Mouse (Mus musculus): ENCODE data around the gene Trp53i11. TPM values are rescaled to one million over a fixed set of nuclear protein-coding genes. Genes with fewer than 3 reads are reported as not detected.
A peak's percentile ranks its signal among the peaks of the same experiment; 100 is the strongest.

Gene Trp53i11
- 142 and 172 TPM in 2 replicates for polyA plus RNA-seq (2016; fragmentation: Nextera tagmentation; extraction: Ambion mirVana)

- H3K9ac ChIP-seq (replicated peaks) = peak within 1 kb of the TSS; percentile 98
- H3K4me3 ChIP-seq = peak within 1 kb of the TSS; percentile 94
- WGBS = under 1% methylated on average over 68 of the region's 69 CpGs
- peak within 1 kb of the TSS; percentile 94 for H3K27ac ChIP-seq (replicated peaks)
- no peaks in the 10 kb centered on the region for H3K9me3 ChIP-seq
- H3K4me2 ChIP-seq (replicated peaks) = peak within 1 kb of the TSS; percentile 78
- peak; percentile 88 for ATAC-seq (ENCODE audit: low FRiP score, low read depth)
- peaks cover 31% of the 10 kb centered on the region for H3K27me3 ChIP-seq
- no peaks in the 10 kb centered on the region for H3K36me3 ChIP-seq
- peaks cover 45% of the 10 kb centered on the region for H3K4me1 ChIP-seq
Measured at GRCm38 (mm10) chr2:93187323-93187996, at the start of gene Trp53i11. Gene Trp53i11 (plus strand): TSS chr2:93187548.

- no peaks in the 10 kb centered on the region for H3K27me3 ChIP-seq
- H3K4me1 ChIP-seq = no peaks in the 10 kb centered on the region; the same call in 1 of the 2 replicates
- H3K4me3 ChIP-seq = no peak overlapping the region
- H3K4me2 ChIP-seq (replicated peaks) = no peak overlapping the region
- no peak overlapping the region for H3K27ac ChIP-seq (replicated peaks)
- ATAC-seq (ENCODE audit: low FRiP score, low read depth) = no peak
- H3K36me3 ChIP-seq = no peaks in the 10 kb centered on the region
- 93% methylated on average over 7 of the region's 7 CpGs for WGBS
- H3K9me3 ChIP-seq = no peaks in the 10 kb centered on the region
- no peak overlapping the region for H3K9ac ChIP-seq (replicated peaks)
Measured at GRCm38 (mm10) chr2:93139476-93139875, 47.9 kb upstream of the Trp53i11 start.

GRCm38 (mm10) chr2:93141329-93141728 lies 46.0 kb upstream of the Trp53i11 start:
- H3K9me3 ChIP-seq = no peaks in the 10 kb centered on the region
- 79% methylated on average over 3 of the region's 3 CpGs for WGBS
- ATAC-seq (ENCODE audit: low FRiP score, low read depth) = no peak
- no peaks in the 10 kb centered on the region for H3K36me3 ChIP-seq
- peaks cover 6% of the 10 kb centered on the region; the same call in 1 of the 2 replicates for H3K4me1 ChIP-seq
- H3K9ac ChIP-seq (replicated peaks) = no peak overlapping the region
- no peak overlapping the region for H3K4me3 ChIP-seq
- 0 out of 2 replicates have a peak overlapping the region, but pooled peaks have one; percentile 25 for H3K27ac ChIP-seq (replicated peaks)
- H3K4me2 ChIP-seq (replicated peaks) = no peak overlapping the region
- H3K27me3 ChIP-seq = no peaks in the 10 kb centered on the region

DNA sequence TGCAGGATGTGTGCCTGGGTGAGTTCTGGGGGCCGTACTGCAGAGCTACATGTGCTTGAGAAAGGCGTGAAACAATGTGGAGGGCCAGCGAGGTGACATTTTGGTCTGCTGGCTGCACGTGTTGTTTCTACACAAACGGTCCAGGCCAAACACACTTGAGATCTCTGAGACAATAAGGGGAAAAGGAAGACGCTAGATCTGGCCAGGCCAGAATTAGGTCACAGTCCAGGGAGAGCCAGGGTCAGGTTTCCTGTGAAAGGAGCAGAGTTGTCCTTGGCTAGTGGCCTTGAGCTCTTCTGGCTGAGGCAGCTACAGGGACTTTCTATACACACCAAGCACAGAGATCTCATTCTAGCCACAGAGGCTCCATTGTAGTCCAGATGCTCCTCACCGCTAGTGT lies 44.7 kb upstream of the Trp53i11 start:
- WGBS = 78% methylated on average over 7 of the region's 7 CpGs
- Histone ChIP-seq H3K4me2 (replicated peaks) (no peak overlapping the region), H3K4me3 (no peak overlapping the region), H3K9ac (replicated peaks) (no peak overlapping the region), H3K9me3 (no peaks in the 10 kb centered on the region), H3K27me3 (no peaks in the 10 kb centered on the region), H3K27ac (replicated peaks) (no peak overlapping the region), H3K36me3 (no peaks in the 10 kb centered on the region), H3K4me1 (peaks cover 7% of the 10 kb centered on the region; the same call in 1 of the 2 replicates)
- ATAC-seq (ENCODE audit: low FRiP score, low read depth) = no peak

DNA sequence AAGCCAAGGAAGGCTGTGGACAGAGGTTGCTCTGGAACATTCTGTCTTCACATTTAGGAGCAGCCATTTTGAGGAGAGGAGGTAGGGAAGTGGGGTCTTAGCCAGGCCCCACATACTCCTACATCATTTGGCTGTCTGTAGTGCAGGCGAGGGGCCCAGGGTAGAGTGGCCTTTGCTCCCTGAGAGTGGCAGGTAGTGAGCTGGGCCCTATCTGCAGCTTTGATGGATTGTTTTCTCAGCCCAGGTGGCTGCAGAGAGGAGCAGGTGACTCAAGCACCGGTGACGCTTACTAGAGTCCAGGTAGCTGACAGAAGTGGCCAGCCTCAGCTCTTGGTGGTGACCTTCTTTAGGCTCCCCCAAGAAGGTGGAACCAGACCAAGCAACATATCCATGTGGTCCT lies 43.2 kb upstream of the Trp53i11 start:
- 92% methylated on average over 3 of the region's 3 CpGs for WGBS
- ATAC-seq (ENCODE audit: low FRiP score, low read depth) = no peak
- Histone ChIP-seq H3K27me3 (no peaks in the 10 kb centered on the region), H3K9me3 (no peaks in the 10 kb centered on the region), H3K9ac (replicated peaks) (no peak overlapping the region), H3K36me3 (no peaks in the 10 kb centered on the region), H3K4me3 (no peak overlapping the region), H3K4me1 (peaks cover 7% of the 10 kb centered on the region; the same call in 1 of the 2 replicates), H3K4me2 (replicated peaks) (no peak overlapping the region), H3K27ac (replicated peaks) (no peak overlapping the region)

- H3K4me3 ChIP-seq = no peak overlapping the region
- no peaks in the 10 kb centered on the region for H3K27me3 ChIP-seq
- no peak for ATAC-seq (ENCODE audit: low FRiP score, low read depth)
- H3K36me3 ChIP-seq = no peaks in the 10 kb centered on the region
- no peak overlapping the region for H3K27ac ChIP-seq (replicated peaks)
- no peak overlapping the region for H3K4me2 ChIP-seq (replicated peaks)
- H3K9me3 ChIP-seq = no peaks in the 10 kb centered on the region
- peaks cover 11% of the 10 kb centered on the region for H3K4me1 ChIP-seq
- H3K9ac ChIP-seq (replicated peaks) = no peak overlapping the region
- 55% methylated on average over 2 of the region's 2 CpGs for WGBS
Measured at GRCm38 (mm10) chr2:93150009-93150408, 37.3 kb upstream of the Trp53i11 start.

DNA sequence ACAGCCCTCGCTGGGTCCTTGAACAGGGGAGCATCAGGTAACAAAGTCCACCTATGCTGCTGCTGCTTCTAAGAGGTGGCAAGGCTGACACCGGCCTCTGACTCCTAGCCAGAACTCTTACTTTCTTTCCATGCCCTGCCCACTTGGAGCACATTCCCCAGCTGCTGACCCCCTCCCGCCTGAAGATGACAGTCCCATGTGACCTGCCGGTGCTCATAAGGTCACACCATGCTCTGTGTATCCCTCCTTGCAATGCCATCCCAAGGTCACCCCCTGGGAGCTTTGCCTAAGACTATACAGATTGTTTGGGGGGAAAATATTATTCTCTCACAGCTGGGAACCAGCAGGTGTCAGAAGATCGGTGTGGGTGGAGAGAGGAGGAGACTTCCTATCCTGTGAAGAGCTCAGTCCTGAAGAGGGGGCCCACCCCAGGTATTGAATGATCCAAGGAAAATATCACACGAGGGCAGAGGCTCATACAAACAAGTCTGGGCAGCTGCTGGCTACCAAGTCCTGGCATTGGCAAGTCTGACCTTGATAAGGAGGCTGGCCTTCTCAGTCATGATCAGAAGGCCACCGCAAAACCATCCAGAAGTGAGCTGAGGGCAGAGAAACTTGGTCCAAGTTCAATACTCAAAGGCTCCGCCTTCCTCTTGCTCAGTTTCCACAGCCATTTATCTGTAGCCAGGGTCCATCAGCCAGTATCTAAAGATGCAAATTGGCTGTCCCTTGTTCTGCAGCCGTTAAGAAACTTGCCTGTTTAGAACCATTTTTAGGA lies 36.5 kb upstream of the Trp53i11 start:
- no peak overlapping the region for H3K9ac ChIP-seq (replicated peaks)
- H3K9me3 ChIP-seq = no peaks in the 10 kb centered on the region
- WGBS = 78% methylated on average over 9 of the region's 9 CpGs
- H3K4me2 ChIP-seq (replicated peaks) = no peak overlapping the region
- no peak for ATAC-seq (ENCODE audit: low FRiP score, low read depth)
- H3K4me1 ChIP-seq = peaks cover 10% of the 10 kb centered on the region
- no peak overlapping the region for H3K27ac ChIP-seq (replicated peaks)
- no peaks in the 10 kb centered on the region for H3K27me3 ChIP-seq
- H3K36me3 ChIP-seq = no peaks in the 10 kb centered on the region
- H3K4me3 ChIP-seq = no peak overlapping the region

- no peak overlapping the region for H3K4me2 ChIP-seq (replicated peaks)
- no peaks in the 10 kb centered on the region for H3K36me3 ChIP-seq
- no peak overlapping the region for H3K4me3 ChIP-seq
- H3K4me1 ChIP-seq = peaks cover 4% of the 10 kb centered on the region; the same call in 1 of the 2 replicates
- no peaks in the 10 kb centered on the region for H3K9me3 ChIP-seq
- no peak for ATAC-seq (ENCODE audit: low FRiP score, low read depth)
- H3K27me3 ChIP-seq = no peaks in the 10 kb centered on the region
- H3K9ac ChIP-seq (replicated peaks) = no peak overlapping the region
- 80% methylated on average over 6 of the region's 6 CpGs for WGBS
- no peak overlapping the region for H3K27ac ChIP-seq (replicated peaks)
Measured at GRCm38 (mm10) chr2:93152191-93152601, 35.2 kb upstream of the Trp53i11 start.

DNA sequence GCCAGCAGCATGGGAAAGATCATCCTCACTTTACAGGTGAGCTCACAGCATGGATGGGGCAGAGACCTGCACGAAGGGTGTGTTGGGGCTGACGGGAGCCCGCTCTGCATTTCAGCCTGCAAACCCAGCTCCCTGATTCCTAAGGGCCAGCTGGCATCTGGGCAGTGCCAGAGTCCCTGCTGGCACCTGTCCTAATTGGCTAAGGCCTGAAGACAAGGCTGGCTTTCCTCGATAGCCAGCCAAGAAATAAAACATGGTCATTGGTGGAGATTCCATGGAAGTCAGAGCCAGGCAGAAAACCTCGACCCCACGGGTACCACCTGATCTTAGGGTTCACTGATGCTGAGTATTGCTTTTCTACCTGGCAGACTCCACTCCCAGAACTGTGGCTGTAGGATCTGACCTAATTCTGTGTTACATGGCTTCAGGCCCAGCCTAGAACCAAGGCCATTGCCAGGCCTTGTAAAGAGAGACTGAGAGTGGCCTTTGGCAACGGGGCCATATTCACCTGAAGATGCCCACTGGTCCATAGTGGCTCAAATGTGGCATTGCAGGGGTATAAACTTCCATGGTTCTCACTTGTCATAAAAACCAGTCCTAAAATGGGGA lies 34.4 kb upstream of the Trp53i11 start:
- H3K4me1 ChIP-seq = peaks cover 4% of the 10 kb centered on the region; the same call in 1 of the 2 replicates
- H3K27ac ChIP-seq (replicated peaks) = no peak overlapping the region
- H3K27me3 ChIP-seq = no peaks in the 10 kb centered on the region
- H3K36me3 ChIP-seq = no peaks in the 10 kb centered on the region
- WGBS = 79% methylated on average over 7 of the region's 7 CpGs
- H3K4me3 ChIP-seq = no peak overlapping the region
- no peaks in the 10 kb centered on the region for H3K9me3 ChIP-seq
- H3K4me2 ChIP-seq (replicated peaks) = no peak overlapping the region
- no peak overlapping the region for H3K9ac ChIP-seq (replicated peaks)
- ATAC-seq (ENCODE audit: low FRiP score, low read depth) = no peak

GRCm38 (mm10) chr2:93153833-93154232 lies 33.5 kb upstream of the Trp53i11 start:
- Histone ChIP-seq H3K4me3 (no peak overlapping the region), H3K4me1 (peaks cover 4% of the 10 kb centered on the region; the same call in 1 of the 2 replicates), H3K27ac (replicated peaks) (no peak overlapping the region), H3K9me3 (no peaks in the 10 kb centered on the region), H3K4me2 (replicated peaks) (no peak overlapping the region), H3K9ac (replicated peaks) (no peak overlapping the region), H3K36me3 (no peaks in the 10 kb centered on the region), H3K27me3 (no peaks in the 10 kb centered on the region)
- WGBS = 93% methylated on average over 1 of the region's 1 CpGs
- no peak for ATAC-seq (ENCODE audit: low FRiP score, low read depth)

DNA sequence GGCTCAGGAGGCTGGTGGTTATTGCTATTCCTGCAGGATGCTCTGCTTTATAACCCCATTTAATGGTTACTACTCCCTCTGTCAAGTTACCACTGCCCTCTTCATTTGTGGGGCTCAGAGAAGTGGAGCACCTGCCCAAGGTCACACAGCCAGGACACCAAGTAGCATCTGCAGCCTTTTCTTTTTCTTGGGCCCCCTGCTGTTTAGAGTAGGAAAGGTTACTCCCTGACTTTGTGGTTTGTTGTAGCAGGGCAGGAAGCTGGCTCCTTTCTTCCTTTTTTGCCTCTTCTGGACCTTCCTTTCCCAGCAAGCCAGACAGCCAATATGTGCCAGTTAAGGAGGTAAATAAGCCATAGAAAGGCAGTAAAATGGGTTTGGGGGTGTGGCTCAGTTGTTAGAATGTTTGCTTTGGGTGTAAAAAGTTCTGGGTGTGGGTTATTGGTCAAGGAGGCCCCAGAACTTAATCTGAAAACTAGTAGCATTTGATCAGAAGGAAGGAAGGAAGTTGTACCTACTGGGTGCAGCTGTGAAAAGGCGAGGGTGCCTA lies 32.8 kb upstream of the Trp53i11 start:
- ATAC-seq (ENCODE audit: low FRiP score, low read depth) = no peak
- Histone ChIP-seq H3K27me3 (no peaks in the 10 kb centered on the region; the same call in 1 of the 2 replicates), H3K27ac (replicated peaks) (no peak overlapping the region), H3K9me3 (no peaks in the 10 kb centered on the region), H3K4me3 (no peak overlapping the region), H3K36me3 (no peaks in the 10 kb centered on the region), H3K4me1 (peaks cover 4% of the 10 kb centered on the region; the same call in 1 of the 2 replicates), H3K4me2 (replicated peaks) (no peak overlapping the region), H3K9ac (replicated peaks) (no peak overlapping the region)
- WGBS = 84% methylated on average over 1 of the region's 1 CpGs
